Mouse (Mus musculus) embryonic facial prominence, embryonic 11.5 days (tissue): ENCODE data around the gene Msx1. TPM values are rescaled to one million over a fixed set of nuclear protein-coding genes. Genes with fewer than 3 reads are reported as not detected.

ENCODE experiments used
- ATAC-seq: fragments of 200-750 bp; cut with Nextera tagmentation; replicated peaks from 2 replicates; pipeline ENCODE4 v1.8.0; 2017; ENCODE audit warnings: low read depth; ENCODE audit not compliant: insufficient number of reproducible peaks, low FRiP score, low TSS enrichment
- DNase-seq: peaks from one replicate; pipeline ENCODE4 v3.0.0-alpha.2; 2015; ENCODE audit warnings: low spot score
- H3K27ac ChIP-seq: fragments of 300-500 bp; sonication (generic); replicated peaks from 2 replicates; pipeline ENCODE4 v1.5.1; 2014; ENCODE audit warnings: mild to moderate bottlenecking, low read depth, low read length, control low read depth
- H3K27me3 ChIP-seq: fragments of 300-500 bp; sonication (generic); 2 replicates; pipeline ENCODE4 v1.6.1; 2014; ENCODE audit warnings: mild to moderate bottlenecking, low read length, moderate library complexity, mixed read lengths; ENCODE audit not compliant: control insufficient read depth, insufficient read depth
- H3K36me3 ChIP-seq: fragments of 300-500 bp; sonication (generic); replicated peaks from 2 replicates; pipeline ENCODE4 v1.6.1; 2014; ENCODE audit warnings: low read depth, mild to moderate bottlenecking, low read length, moderate library complexity, mixed read lengths; ENCODE audit not compliant: control insufficient read depth, insufficient read depth
- H3K4me1 ChIP-seq: fragments of 300-500 bp; sonication (generic); 2 replicates; pipeline ENCODE4 v1.6.1; 2014; ENCODE audit warnings: low read length, mixed read lengths; ENCODE audit not compliant: control insufficient read depth, insufficient read depth
- H3K4me2 ChIP-seq: fragments of 300-500 bp; sonication (generic); 2 replicates; pipeline ENCODE4 v1.6.1; 2014; ENCODE audit warnings: low read depth, mild to moderate bottlenecking, control low read depth, low read length, moderate library complexity
- H3K4me3 ChIP-seq: fragments of 300-500 bp; sonication (generic); 2 replicates; pipeline ENCODE4 v1.5.1; 2014; ENCODE audit warnings: low read depth, low read length, control low read depth
- H3K9ac ChIP-seq: fragments of 300-500 bp; sonication (generic); replicated peaks from 2 replicates; pipeline ENCODE4 v1.6.1; 2014; ENCODE audit warnings: mild to moderate bottlenecking, control low read depth, low read length
- H3K9me3 ChIP-seq: fragments of 300-500 bp; sonication (generic); replicated peaks from 2 replicates; pipeline ENCODE4 v1.6.1; 2016; ENCODE audit warnings: mild to moderate bottlenecking, low read length, inconsistent platforms, mixed read lengths; ENCODE audit not compliant: control insufficient read depth
- WGBS: fragments of 180-500 bp; shearing (Covaris S2); extraction: QIAGEN DNeasy Blood & Tissue Kit; methylation state at CpG from one replicate; pipeline ENCODE4 v1.1.7; 2014; 5-methylcytosine and 5-hydroxymethylcytosine counted together
- polyA plus RNA-seq: library from polyadenylated mRNA; unstranded; fragments of >200 nt; fragmentation: Nextera tagmentation; extraction: Ambion mirVana; gene quantifications from 2 replicates; pipeline ENCODE4 v1.2.1, GENCODE M21; 2014

Gene Msx1
- polyA plus RNA-seq, 1 experiment from 2014 or later: 330 TPM

- Histone ChIP-seq H3K4me3 (no peak overlapping the region), H3K9ac (no peak overlapping the region), H3K27ac (no peak overlapping the region), H3K9me3 (no peaks in the 10 kb centered on the region), H3K4me2 (peak overlapping the region; percentile 62; the same call in 1 of the 2 replicates), H3K4me1 (peaks cover 6% of the 10 kb centered on the region; the same call in 1 of the 2 replicates), H3K36me3 (no peaks in the 10 kb centered on the region), H3K27me3 (peaks cover 49% of the 10 kb centered on the region)
- DNase-seq: peak; percentile 27
- WGBS: 1% methylated on average over 10 of the region's 10 CpGs
- no peak for ATAC-seq
Observed at GRCm38 (mm10) chr5:37829296-37829670, 4.9 kb upstream of the Msx1 start.

- Histone ChIP-seq H3K4me1 (peaks cover 5% of the 10 kb centered on the region; the same call in 1 of the 2 replicates), H3K27ac (peak overlapping the region; percentile 77; the same call in 1 of the 2 replicates), H3K9me3 (no peaks in the 10 kb centered on the region), H3K4me3 (no peak overlapping the region), H3K9ac (peak overlapping the region; percentile 60; the same call in 1 of the 2 replicates), H3K36me3 (no peaks in the 10 kb centered on the region), H3K27me3 (peaks cover 52% of the 10 kb centered on the region), H3K4me2 (peak overlapping the region; percentile 62)
- WGBS: under 1% methylated on average over 35 of the region's 35 CpGs
- DNase-seq (peak; percentile 69), ATAC-seq (no peak)
Observed at GRCm38 (mm10) chr5:37828591-37829295, 4.4 kb upstream of the Msx1 start.

- peak overlapping the region; percentile 62 for H3K4me2 ChIP-seq
- peak overlapping the region; percentile 60; the same call in 1 of the 2 replicates for H3K9ac ChIP-seq
- under 1% methylated on average over 14 of the region's 14 CpGs for WGBS
- H3K27ac ChIP-seq: peak overlapping the region; percentile 77
- H3K4me1 ChIP-seq: peaks cover 5% of the 10 kb centered on the region; the same call in 1 of the 2 replicates
- ATAC-seq: no peak
- H3K36me3 ChIP-seq: no peaks in the 10 kb centered on the region
- H3K27me3 ChIP-seq: peaks cover 47% of the 10 kb centered on the region
- DNase-seq: no peak
- no peaks in the 10 kb centered on the region for H3K9me3 ChIP-seq
- H3K4me3 ChIP-seq: peak overlapping the region; percentile 72
Observed at GRCm38 (mm10) chr5:37828001-37828400, 3.6 kb upstream of the Msx1 start.

GRCm38 (mm10) chr5:37827626-37827950 lies 3.2 kb upstream of the Msx1 start:
- no peak for DNase-seq
- WGBS: under 1% methylated on average over 9 of the region's 9 CpGs
- H3K4me1 ChIP-seq: peaks cover 5% of the 10 kb centered on the region; the same call in 1 of the 2 replicates
- H3K9me3 ChIP-seq: no peaks in the 10 kb centered on the region
- peak overlapping the region; percentile 72 for H3K4me3 ChIP-seq
- H3K4me2 ChIP-seq: peak overlapping the region; percentile 62
- H3K36me3 ChIP-seq: no peaks in the 10 kb centered on the region
- H3K27me3 ChIP-seq: peaks cover 44% of the 10 kb centered on the region
- peak overlapping the region; percentile 60 for H3K9ac ChIP-seq
- ATAC-seq: no peak
- peak overlapping the region; percentile 77 for H3K27ac ChIP-seq

GRCm38 (mm10) chr5:37826706-37827625 lies 2.6 kb upstream of the Msx1 start:
- H3K4me1 ChIP-seq: peaks cover 5% of the 10 kb centered on the region; the same call in 1 of the 2 replicates
- WGBS: under 1% methylated on average over 59 of the region's 59 CpGs

GRCm38 (mm10) chr5:37825611-37826445 lies 1.4 kb upstream of the Msx1 start:
- peak overlapping the region; percentile 10 for H3K9ac ChIP-seq
- ATAC-seq (no peak), DNase-seq (peak; percentile 60)
- peaks cover 5% of the 10 kb centered on the region; the same call in 1 of the 2 replicates for H3K4me1 ChIP-seq
- H3K4me2 ChIP-seq: peak overlapping the region; percentile 62
- no peaks in the 10 kb centered on the region for H3K9me3 ChIP-seq
- H3K27ac ChIP-seq: peak overlapping the region; percentile 77
- H3K4me3 ChIP-seq: peak overlapping the region; percentile 72
- under 1% methylated on average over 37 of the region's 37 CpGs for WGBS
- peaks cover 32% of the 10 kb centered on the region for H3K27me3 ChIP-seq
- H3K36me3 ChIP-seq: no peaks in the 10 kb centered on the region

More at GRCm38 (mm10) chr5:37826706-37827625, 2.6 kb upstream of the Msx1 start:
- Histone ChIP-seq H3K27me3 (peaks cover 41% of the 10 kb centered on the region), H3K4me2 (peak overlapping the region; percentile 62), H3K27ac (peak overlapping the region; percentile 77), H3K9me3 (no peaks in the 10 kb centered on the region), H3K9ac (peak overlapping the region; percentile 60), H3K4me3 (peak overlapping the region; percentile 72), H3K36me3 (no peaks in the 10 kb centered on the region)
- ATAC-seq (no peak), DNase-seq (peak; percentile 79)

GRCm38 (mm10) chr5:37825111-37825600 lies 773 bp upstream of the Msx1 start:
- DNase-seq: no peak
- H3K27ac ChIP-seq: no peak overlapping the region
- peak overlapping the region; percentile 7; the same call in 1 of the 2 replicates for H3K9ac ChIP-seq
- ATAC-seq: no peak
- peaks cover 28% of the 10 kb centered on the region for H3K27me3 ChIP-seq
- WGBS: 3% methylated on average over 7 of the region's 7 CpGs
- no peaks in the 10 kb centered on the region for H3K9me3 ChIP-seq
- peak overlapping the region; percentile 82; the same call in 1 of the 2 replicates for H3K4me2 ChIP-seq
- H3K4me1 ChIP-seq: peaks cover 5% of the 10 kb centered on the region; the same call in 1 of the 2 replicates
- H3K36me3 ChIP-seq: no peaks in the 10 kb centered on the region
- H3K4me3 ChIP-seq: peak overlapping the region; percentile 72
